Mouse (Mus musculus) hindbrain, embryonic 16.5 days (tissue): ENCODE measurements at regions not wholly inside any gene's neighbourhood (a gene's known extent, or its start where the extent isn't known, plus 50 kb on each side); places are given as distances from the start of the nearest gene placed in this dataset.

Source experiments
- ATAC-seq: fragments of 200-750 bp; cut with Nextera tagmentation; 2 replicates; pipeline ENCODE4 v1.8.0; 2017; ENCODE audit warnings: moderate TSS enrichment, moderate library complexity
- H3K27ac ChIP-seq: fragments of 300-500 bp; sonication (generic); 2 replicates; pipeline ENCODE4 v1.5.1; 2014; ENCODE audit warnings: low read depth, mild to moderate bottlenecking, control low read depth, low read length, moderate library complexity
- H3K27me3 ChIP-seq: fragments of 300-500 bp; sonication (generic); replicated peaks from 2 replicates; pipeline ENCODE4 v1.6.1; 2014; ENCODE audit warnings: low read length; ENCODE audit not compliant: control insufficient read depth, insufficient read depth
- H3K36me3 ChIP-seq: fragments of 300-500 bp; sonication (generic); 2 replicates; pipeline ENCODE4 v1.6.1; 2014; ENCODE audit warnings: mild to moderate bottlenecking, low read length, moderate library complexity, mixed read lengths; ENCODE audit not compliant: control insufficient read depth, insufficient read depth
- H3K4me1 ChIP-seq: fragments of 300-500 bp; sonication (generic); 2 replicates; pipeline ENCODE4 v1.6.1; 2014; ENCODE audit warnings: low read depth, low read length; ENCODE audit not compliant: control insufficient read depth, insufficient read depth
- H3K4me2 ChIP-seq: fragments of 300-500 bp; sonication (generic); 2 replicates; pipeline ENCODE4 v1.6.1; 2014; ENCODE audit warnings: mild to moderate bottlenecking, low read length, control low read depth, moderate library complexity
- H3K4me3 ChIP-seq: fragments of 300-500 bp; sonication (generic); 2 replicates; pipeline ENCODE4 v1.5.1; 2014; ENCODE audit warnings: mild to moderate bottlenecking, low read length, control low read depth, moderate library complexity
- H3K9ac ChIP-seq: fragments of 300-500 bp; sonication (generic); 2 replicates; pipeline ENCODE4 v1.6.1; 2014; ENCODE audit warnings: low read depth, mild to moderate bottlenecking, control low read depth, low read length, moderate library complexity
- H3K9me3 ChIP-seq: fragments of 300-500 bp; sonication (generic); 2 replicates; pipeline ENCODE4 v1.6.1; 2014; ENCODE audit warnings: mild to moderate bottlenecking, low read length, moderate library complexity; ENCODE audit not compliant: control insufficient read depth
- WGBS: fragments of 180-500 bp; shearing (Covaris S2); extraction: QIAGEN DNeasy Blood & Tissue Kit; methylation state at CpG from one replicate; pipeline ENCODE4 v1.1.7; 2014; 5-methylcytosine and 5-hydroxymethylcytosine counted together

GRCm38 (mm10) chr2:139281056-139281455 is 212.7 kb upstream of the Sptlc3 start:
- H3K4me1 ChIP-seq, result no peaks in the 10 kb centered on the region
- no peak overlapping the region for H3K4me3 ChIP-seq
- no peaks in the 10 kb centered on the region for H3K9me3 ChIP-seq
- H3K9ac ChIP-seq, result no peak overlapping the region
- H3K27me3 ChIP-seq, result no peaks in the 10 kb centered on the region
- no peak for ATAC-seq
- H3K36me3 ChIP-seq, result no peaks in the 10 kb centered on the region
- WGBS, result 37% methylated on average over 3 of the region's 3 CpGs
- H3K4me2 ChIP-seq, result no peak overlapping the region
- H3K27ac ChIP-seq, result no peak overlapping the region

- no peaks in the 10 kb centered on the region for H3K9me3 ChIP-seq
- H3K4me3 ChIP-seq, result no peak overlapping the region
- no peak overlapping the region for H3K4me2 ChIP-seq
- no peak overlapping the region for H3K9ac ChIP-seq
- H3K27me3 ChIP-seq, result no peaks in the 10 kb centered on the region
- no peaks in the 10 kb centered on the region for H3K4me1 ChIP-seq
- WGBS, result 75% methylated on average over 4 of the region's 4 CpGs
- no peak overlapping the region for H3K27ac ChIP-seq
- no peaks in the 10 kb centered on the region for H3K36me3 ChIP-seq
- ATAC-seq, result no peak
Measured at GRCm38 (mm10) chr2:139284315-139284714, 209.4 kb upstream of the Sptlc3 start.

GRCm38 (mm10) chr2:139286446-139286845 is 207.3 kb upstream of the Sptlc3 start:
- Histone ChIP-seq H3K27me3 (no peaks in the 10 kb centered on the region), H3K4me2 (no peak overlapping the region), H3K9me3 (no peaks in the 10 kb centered on the region), H3K9ac (no peak overlapping the region), H3K4me3 (no peak overlapping the region), H3K36me3 (no peaks in the 10 kb centered on the region), H3K27ac (no peak overlapping the region), H3K4me1 (no peaks in the 10 kb centered on the region)
- no peak for ATAC-seq
- 57% methylated on average over 2 of the region's 2 CpGs for WGBS

- WGBS, result 60% methylated on average over 6 of the region's 6 CpGs
- H3K27ac ChIP-seq, result no peak overlapping the region
- no peak for ATAC-seq
- H3K4me2 ChIP-seq, result no peak overlapping the region
- no peaks in the 10 kb centered on the region for H3K4me1 ChIP-seq
- no peaks in the 10 kb centered on the region for H3K27me3 ChIP-seq
- no peak overlapping the region for H3K9ac ChIP-seq
- no peaks in the 10 kb centered on the region for H3K9me3 ChIP-seq
- H3K4me3 ChIP-seq, result no peak overlapping the region
- H3K36me3 ChIP-seq, result no peaks in the 10 kb centered on the region
Measured at GRCm38 (mm10) chr2:139298541-139299152, 195.1 kb upstream of the Sptlc3 start.

- Histone ChIP-seq H3K4me1 (no peaks in the 10 kb centered on the region), H3K27me3 (no peaks in the 10 kb centered on the region), H3K9ac (no peak overlapping the region), H3K9me3 (no peaks in the 10 kb centered on the region), H3K4me3 (no peak overlapping the region), H3K4me2 (no peak overlapping the region), H3K27ac (no peak overlapping the region; the same call in 1 of the 2 replicates), H3K36me3 (no peaks in the 10 kb centered on the region)
- 59% methylated on average over 1 of the region's 1 CpGs for WGBS
- ATAC-seq, result peak; percentile 97
Measured at GRCm38 (mm10) chr2:139311401-139311812, 182.3 kb upstream of the Sptlc3 start.

- WGBS, result 72% methylated on average over 4 of the region's 4 CpGs
- 0 out of 2 replicates have a peak overlapping the region, but pooled peaks have one; percentile 37 for H3K27ac ChIP-seq
Measured at GRCm38 (mm10) chr2:139312053-139312452, 181.7 kb upstream of the Sptlc3 start.

GRCm38 (mm10) chr2:139322509-139322908 is 171.2 kb upstream of the Sptlc3 start:
- Histone ChIP-seq H3K9ac (no peak overlapping the region), H3K27ac (no peak overlapping the region), H3K4me3 (no peak overlapping the region), H3K36me3 (no peaks in the 10 kb centered on the region), H3K27me3 (no peaks in the 10 kb centered on the region), H3K4me1 (no peaks in the 10 kb centered on the region), H3K4me2 (no peak overlapping the region), H3K9me3 (no peaks in the 10 kb centered on the region)
- ATAC-seq, result no peak
- 60% methylated on average over 2 of the region's 2 CpGs for WGBS

More at GRCm38 (mm10) chr2:139312053-139312452, 181.7 kb upstream of the Sptlc3 start:
- H3K9ac ChIP-seq, result no peak overlapping the region
- no peaks in the 10 kb centered on the region for H3K36me3 ChIP-seq
- no peak overlapping the region for H3K4me2 ChIP-seq
- no peaks in the 10 kb centered on the region for H3K27me3 ChIP-seq
- ATAC-seq, result no peak
- no peaks in the 10 kb centered on the region for H3K9me3 ChIP-seq
- H3K4me3 ChIP-seq, result no peak overlapping the region
- no peaks in the 10 kb centered on the region for H3K4me1 ChIP-seq

- 70% methylated on average over 3 of the region's 3 CpGs for WGBS
- ATAC-seq, result no peak
- no peak overlapping the region for H3K4me2 ChIP-seq
- H3K27me3 ChIP-seq, result no peaks in the 10 kb centered on the region
- no peaks in the 10 kb centered on the region for H3K4me1 ChIP-seq
- no peak overlapping the region for H3K9ac ChIP-seq
- H3K9me3 ChIP-seq, result no peaks in the 10 kb centered on the region
- H3K27ac ChIP-seq, result no peak overlapping the region
- H3K36me3 ChIP-seq, result no peaks in the 10 kb centered on the region
- no peak overlapping the region for H3K4me3 ChIP-seq
Measured at GRCm38 (mm10) chr2:139325501-139325900, 168.2 kb upstream of the Sptlc3 start.

GRCm38 (mm10) chr2:139334681-139335080 is 159.0 kb upstream of the Sptlc3 start:
- Histone ChIP-seq H3K4me3 (no peak overlapping the region), H3K4me2 (no peak overlapping the region), H3K27ac (no peak overlapping the region), H3K4me1 (peaks cover 2% of the 10 kb centered on the region; the same call in 1 of the 2 replicates), H3K9me3 (no peaks in the 10 kb centered on the region), H3K36me3 (no peaks in the 10 kb centered on the region), H3K27me3 (no peaks in the 10 kb centered on the region), H3K9ac (no peak overlapping the region)
- 53% methylated on average over 1 of the region's 1 CpGs for WGBS
- ATAC-seq, result peak; percentile 48; the same call in 1 of the 2 replicates
